Mouse (Mus musculus): ENCODE results near the gene Fbxo30. TPM values are rescaled to one million over a fixed set of nuclear protein-coding genes. Genes with fewer than 3 reads are reported as not detected.
A peak's percentile ranks its signal among the peaks of the same experiment; 100 is the strongest.
"Not testable (repeated sequence)": the region's sequence is repeated elsewhere in the genome, so short reads cannot be mapped to it uniquely, and the experiment has no call there.

Fbxo30 gene
- polyA plus RNA-seq, 1 experiment from 2014 or later, result 24.2 TPM

DNA sequence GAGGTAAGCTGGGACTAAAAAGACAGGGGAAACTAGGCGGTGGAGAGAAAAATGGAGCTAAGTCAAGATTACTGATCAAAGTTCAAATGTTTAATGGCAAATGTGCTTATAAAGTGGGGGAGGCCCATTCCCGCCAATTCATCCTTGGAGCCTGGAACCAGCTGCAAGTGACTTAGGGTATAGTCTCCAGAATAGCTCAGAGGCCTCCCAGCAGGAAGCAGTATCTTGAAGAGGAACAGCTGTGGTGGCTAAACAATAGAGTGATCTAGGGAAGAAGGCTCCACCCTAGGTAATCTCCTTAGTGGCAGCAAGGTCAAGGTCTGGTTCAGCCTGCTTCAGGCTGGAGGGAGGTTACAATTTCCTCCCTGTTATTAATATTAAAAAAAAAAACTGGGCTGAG lies 17.3 kb upstream of the Fbxo30 start:
- H3K9ac ChIP-seq (ENCODE audit: low read depth, low read length); H3K4me2 ChIP-seq (ENCODE audit: low read depth, low read length); H3K4me3 ChIP-seq (ENCODE audit: low read depth, low read length); H3K36me3 ChIP-seq (ENCODE audit: control insufficient read depth, insufficient read depth, low read length); H3K27ac ChIP-seq (replicated peaks; ENCODE audit: low read depth, low read length); H3K27me3 ChIP-seq (replicated peaks; ENCODE audit: control insufficient read depth, insufficient read depth, low read length); DNase-seq (ENCODE audit: low spot score); ATAC-seq (ENCODE audit: low read depth); H3K9me3 ChIP-seq (ENCODE audit: control insufficient read depth, low read length); H3K4me1 ChIP-seq (ENCODE audit: control insufficient read depth, insufficient read depth, low read length): not testable (repeated sequence)
- WGBS, result 89% methylated on average over 2 of the region's 2 CpGs

DNA sequence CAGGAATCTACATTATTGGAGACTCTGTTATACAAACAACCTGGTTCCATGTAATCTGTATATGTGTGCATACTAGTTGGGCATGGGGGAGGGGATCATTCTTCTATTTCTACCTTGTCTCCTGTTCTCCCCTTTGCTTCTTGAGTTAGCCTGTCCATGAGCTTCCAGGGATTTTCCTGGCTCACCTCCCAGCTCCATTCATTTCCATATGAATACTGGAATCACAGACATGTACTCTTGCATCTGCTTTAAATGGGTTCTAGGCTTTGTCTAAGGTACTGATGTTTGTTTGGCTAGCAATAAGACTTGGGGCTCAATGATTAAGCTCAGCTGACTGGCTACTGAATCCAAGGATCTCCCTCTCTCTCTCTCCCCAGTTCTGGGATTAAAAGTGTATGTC lies 12.0 kb upstream of the Fbxo30 start:
- Histone ChIP-seq H3K36me3 (ENCODE audit: control insufficient read depth, insufficient read depth, low read length) (no peaks in the 10 kb centered on the region), H3K4me2 (ENCODE audit: low read depth, low read length) (no peak overlapping the region), H3K27ac (replicated peaks; ENCODE audit: low read depth, low read length) (no peak overlapping the region), H3K9ac (ENCODE audit: low read depth, low read length) (no peak overlapping the region), H3K27me3 (replicated peaks; ENCODE audit: control insufficient read depth, insufficient read depth, low read length) (no peaks in the 10 kb centered on the region), H3K4me1 (ENCODE audit: control insufficient read depth, insufficient read depth, low read length) (no peaks in the 10 kb centered on the region), H3K4me3 (ENCODE audit: low read depth, low read length) (no peak overlapping the region), H3K9me3 (ENCODE audit: control insufficient read depth, low read length) (no peaks in the 10 kb centered on the region)
- no peak for DNase-seq (ENCODE audit: low spot score)
- ATAC-seq (ENCODE audit: low read depth), result no peak

DNA sequence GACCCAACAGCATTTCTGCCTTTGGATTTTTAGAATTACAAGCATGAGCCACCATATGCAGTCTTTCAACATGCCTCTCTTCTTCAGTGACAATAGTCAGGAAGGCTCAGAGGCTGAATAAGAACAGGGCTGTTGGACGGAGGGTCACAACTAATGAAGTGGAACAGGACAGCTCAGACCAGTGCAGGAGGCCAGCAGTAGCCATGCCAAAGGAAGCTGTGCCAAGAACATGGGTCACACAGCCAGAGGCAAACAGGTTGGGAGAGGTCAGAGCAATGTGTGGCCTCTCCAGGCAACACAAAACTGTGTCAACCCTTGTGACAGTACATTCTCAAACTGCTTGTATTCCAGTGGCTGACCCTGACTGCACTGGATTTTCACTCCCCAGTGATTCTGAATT lies 6.7 kb upstream of the Fbxo30 start:
- ATAC-seq (ENCODE audit: low read depth) (no peak), DNase-seq (ENCODE audit: low spot score) (no peak)
- Histone ChIP-seq H3K9me3 (ENCODE audit: control insufficient read depth, low read length) (no peaks in the 10 kb centered on the region), H3K4me2 (ENCODE audit: low read depth, low read length) (no peak overlapping the region), H3K27ac (replicated peaks; ENCODE audit: low read depth, low read length) (no peak overlapping the region), H3K27me3 (replicated peaks; ENCODE audit: control insufficient read depth, insufficient read depth, low read length) (no peaks in the 10 kb centered on the region), H3K36me3 (ENCODE audit: control insufficient read depth, insufficient read depth, low read length) (no peaks in the 10 kb centered on the region), H3K9ac (ENCODE audit: low read depth, low read length) (no peak overlapping the region), H3K4me3 (ENCODE audit: low read depth, low read length) (no peak overlapping the region), H3K4me1 (ENCODE audit: control insufficient read depth, insufficient read depth, low read length) (no peaks in the 10 kb centered on the region)
- 67% methylated on average over 1 of the region's 1 CpGs for WGBS

DNA sequence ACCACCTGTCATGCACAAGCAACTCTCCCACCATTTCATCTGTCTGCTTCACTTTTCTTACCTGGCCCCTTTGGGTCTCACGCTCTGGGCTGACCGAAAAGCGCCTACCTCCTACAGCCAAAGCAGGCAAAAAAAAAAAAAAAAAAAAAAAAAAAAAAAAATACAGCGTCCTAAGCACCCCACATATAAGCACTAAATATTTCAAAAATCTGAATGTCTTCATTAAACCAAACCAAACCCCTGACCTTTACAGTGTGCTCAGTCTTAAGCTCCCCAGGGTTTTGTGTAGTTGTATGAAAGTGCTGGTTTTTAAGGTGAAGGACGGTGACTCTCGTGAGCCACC lies 924 bp upstream of the Fbxo30 start:
- WGBS, result 3% methylated on average over 6 of the region's 6 CpGs

DNA sequence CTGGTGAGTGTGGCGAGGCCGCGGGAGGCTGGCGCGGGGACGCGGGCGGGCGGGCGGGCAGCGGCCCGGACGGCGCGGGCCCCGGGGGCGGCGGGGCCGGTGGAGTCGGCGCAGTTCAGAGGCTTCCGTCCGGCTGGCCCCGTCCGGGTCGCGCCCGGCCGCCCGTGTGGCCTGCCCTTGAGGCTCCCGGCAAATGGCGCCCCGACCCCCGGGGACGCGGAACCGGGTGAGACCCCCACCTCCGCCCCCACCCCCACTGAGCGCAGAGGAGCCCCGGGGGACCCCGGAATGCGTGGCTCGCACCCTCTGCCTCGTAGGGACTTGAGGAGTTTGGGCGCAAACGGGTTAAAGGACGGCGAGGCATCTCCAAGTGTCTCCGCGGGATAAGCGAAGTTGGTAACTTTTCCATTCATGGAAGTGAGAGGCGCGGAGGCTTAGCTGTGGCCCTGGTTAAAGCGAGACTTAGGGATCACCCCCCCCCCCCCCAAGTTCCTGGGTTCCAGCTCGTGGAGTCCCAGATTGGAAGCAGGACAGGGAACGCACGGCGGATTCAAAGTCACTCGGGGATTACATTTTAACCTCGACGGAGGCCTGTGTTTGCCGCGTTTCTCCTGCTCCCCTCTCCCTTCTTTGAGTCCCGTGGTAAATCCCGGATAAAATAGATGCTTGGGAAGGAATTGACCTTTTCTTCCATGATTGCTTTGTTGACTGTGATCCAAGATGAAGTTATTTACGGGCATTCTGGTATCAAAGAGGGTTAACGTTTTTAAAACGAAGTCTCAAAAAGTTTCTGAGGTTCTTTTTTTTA lies 572 bp downstream of the Fbxo30 start:
- no peaks in the 10 kb centered on the region for H3K9me3 ChIP-seq (ENCODE audit: control insufficient read depth, low read length)
- DNase-seq (ENCODE audit: low spot score) (peak; percentile 76), ATAC-seq (ENCODE audit: low read depth) (peak; percentile 60)
- H3K4me3 ChIP-seq (ENCODE audit: low read depth, low read length), result peak overlapping the region; percentile 77
- no peaks in the 10 kb centered on the region for H3K27me3 ChIP-seq (replicated peaks; ENCODE audit: control insufficient read depth, insufficient read depth, low read length)
- peak overlapping the region; percentile 96 for H3K9ac ChIP-seq (ENCODE audit: low read depth, low read length)
- H3K4me2 ChIP-seq (ENCODE audit: low read depth, low read length), result peak overlapping the region; percentile 90
- H3K36me3 ChIP-seq (ENCODE audit: control insufficient read depth, insufficient read depth, low read length), result no peaks in the 10 kb centered on the region
- H3K27ac ChIP-seq (replicated peaks; ENCODE audit: low read depth, low read length), result peak overlapping the region; percentile 95
- WGBS, result 0% methylated on average over 29 of the region's 68 CpGs
- 0 out of 2 replicates have a peak, but pooled peaks cover 3% of the 10 kb centered on the region for H3K4me1 ChIP-seq (ENCODE audit: control insufficient read depth, insufficient read depth, low read length)

More for the DNA sequence above, 924 bp upstream of the Fbxo30 start:
- peak overlapping the region; percentile 90 for H3K4me2 ChIP-seq (ENCODE audit: low read depth, low read length)
- DNase-seq (ENCODE audit: low spot score) (no peak), ATAC-seq (ENCODE audit: low read depth) (no peak; the same call in 1 of the 2 replicates)
- H3K36me3 ChIP-seq (ENCODE audit: control insufficient read depth, insufficient read depth, low read length), result no peaks in the 10 kb centered on the region
- peak overlapping the region; percentile 96 for H3K9ac ChIP-seq (ENCODE audit: low read depth, low read length)
- H3K27ac ChIP-seq (replicated peaks; ENCODE audit: low read depth, low read length), result peak overlapping the region; percentile 95
- peak overlapping the region; percentile 77 for H3K4me3 ChIP-seq (ENCODE audit: low read depth, low read length)
- H3K4me1 ChIP-seq (ENCODE audit: control insufficient read depth, insufficient read depth, low read length), result 0 out of 2 replicates have a peak, but pooled peaks cover 3% of the 10 kb centered on the region
- no peaks in the 10 kb centered on the region for H3K27me3 ChIP-seq (replicated peaks; ENCODE audit: control insufficient read depth, insufficient read depth, low read length)
- H3K9me3 ChIP-seq (ENCODE audit: control insufficient read depth, low read length), result no peaks in the 10 kb centered on the region

DNA sequence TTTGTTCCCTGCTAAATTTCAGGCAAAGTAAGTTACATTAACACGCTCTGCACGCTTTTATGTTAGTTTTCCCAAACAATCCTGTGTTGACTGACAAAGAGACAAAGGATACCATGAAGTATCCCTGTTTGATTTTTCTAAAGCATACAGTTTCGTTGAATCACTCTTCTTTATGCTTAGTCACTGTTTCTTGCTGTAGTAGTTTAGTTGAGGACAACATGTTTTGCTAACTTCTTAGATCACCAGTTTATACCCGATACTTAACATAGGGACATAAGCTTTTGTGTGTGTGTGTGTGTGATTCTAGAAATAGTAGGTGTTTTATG lies 1.1 kb downstream of the Fbxo30 start:
- DNase-seq (ENCODE audit: low spot score) (peak; percentile 47), ATAC-seq (ENCODE audit: low read depth) (no peak)
- peak overlapping the region; percentile 77 for H3K4me3 ChIP-seq (ENCODE audit: low read depth, low read length)
- no peaks in the 10 kb centered on the region for H3K36me3 ChIP-seq (ENCODE audit: control insufficient read depth, insufficient read depth, low read length)
- H3K9ac ChIP-seq (ENCODE audit: low read depth, low read length), result peak overlapping the region; percentile 96
- 2% methylated on average over 4 of the region's 4 CpGs for WGBS
- H3K4me2 ChIP-seq (ENCODE audit: low read depth, low read length), result peak overlapping the region; percentile 90
- peak overlapping the region; percentile 95 for H3K27ac ChIP-seq (replicated peaks; ENCODE audit: low read depth, low read length)
- H3K4me1 ChIP-seq (ENCODE audit: control insufficient read depth, insufficient read depth, low read length), result 0 out of 2 replicates have a peak, but pooled peaks cover 3% of the 10 kb centered on the region
- no peaks in the 10 kb centered on the region for H3K9me3 ChIP-seq (ENCODE audit: control insufficient read depth, low read length)
- H3K27me3 ChIP-seq (replicated peaks; ENCODE audit: control insufficient read depth, insufficient read depth, low read length), result no peaks in the 10 kb centered on the region

DNA sequence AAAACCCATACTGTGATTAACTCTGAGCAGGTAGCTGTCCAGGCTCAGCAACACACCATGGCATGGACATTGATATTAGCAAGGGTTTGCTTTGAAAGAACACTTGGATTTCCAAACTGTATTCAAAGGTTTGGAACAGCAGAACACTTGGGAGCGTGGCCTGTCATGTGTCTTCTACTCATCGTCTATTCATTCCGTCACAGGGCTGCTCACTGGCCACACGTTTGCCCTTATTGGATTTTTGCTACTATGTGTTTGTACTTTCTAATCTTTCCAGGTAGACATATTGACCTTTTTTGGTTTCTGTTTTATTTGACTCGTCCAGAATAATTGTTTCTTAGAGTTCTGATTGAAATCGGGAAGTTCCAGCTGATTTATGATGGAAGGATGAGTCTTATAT lies 17.3 kb downstream of the Fbxo30 start:
- 91% methylated on average over 6 of the region's 6 CpGs for WGBS
- no peaks in the 10 kb centered on the region for H3K9me3 ChIP-seq (ENCODE audit: control insufficient read depth, low read length)
- no peak overlapping the region for H3K4me2 ChIP-seq (ENCODE audit: low read depth, low read length)
- no peak overlapping the region for H3K27ac ChIP-seq (replicated peaks; ENCODE audit: low read depth, low read length)
- H3K9ac ChIP-seq (ENCODE audit: low read depth, low read length), result no peak overlapping the region
- no peaks in the 10 kb centered on the region for H3K27me3 ChIP-seq (replicated peaks; ENCODE audit: control insufficient read depth, insufficient read depth, low read length)
- ATAC-seq (ENCODE audit: low read depth) (no peak), DNase-seq (ENCODE audit: low spot score) (no peak)
- peaks cover 17% of the 10 kb centered on the region; the same call in 1 of the 2 replicates for H3K36me3 ChIP-seq (ENCODE audit: control insufficient read depth, insufficient read depth, low read length)
- H3K4me1 ChIP-seq (ENCODE audit: control insufficient read depth, insufficient read depth, low read length), result no peaks in the 10 kb centered on the region
- H3K4me3 ChIP-seq (ENCODE audit: low read depth, low read length), result no peak overlapping the region

DNA sequence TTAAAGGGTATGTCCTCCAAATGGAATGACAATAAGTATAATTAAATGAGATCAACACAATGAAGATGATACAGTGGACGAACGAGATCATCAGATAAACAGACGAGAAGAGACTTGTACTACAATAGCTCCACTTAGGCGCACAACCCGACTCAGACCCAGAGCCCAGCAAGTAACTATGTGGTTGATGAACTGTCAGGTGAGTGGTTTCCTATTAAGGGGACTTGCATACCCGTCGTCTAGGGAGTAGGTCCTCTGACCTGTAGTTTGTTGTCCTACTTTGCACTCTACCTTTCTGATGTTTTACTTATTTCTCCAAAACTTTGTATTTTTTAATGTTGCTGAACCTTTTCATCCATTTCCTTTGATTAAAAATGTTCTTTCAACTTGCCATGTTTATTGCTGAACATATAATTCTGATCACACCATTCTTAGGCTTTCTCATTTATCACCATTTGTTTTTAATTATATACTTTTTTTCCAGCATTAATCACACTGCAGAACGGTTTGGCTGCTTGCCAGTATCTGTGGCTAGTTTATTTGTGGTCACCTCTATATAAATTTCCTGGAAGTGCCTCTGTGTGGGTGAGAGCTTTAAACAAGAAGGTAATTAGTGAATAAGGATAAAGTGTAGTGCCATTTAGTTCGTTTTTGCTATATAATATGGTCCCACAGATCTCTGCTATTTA lies 24.4 kb downstream of the Fbxo30 start:
- Histone ChIP-seq H3K9me3 (ENCODE audit: control insufficient read depth, low read length) (no peaks in the 10 kb centered on the region), H3K27me3 (replicated peaks; ENCODE audit: control insufficient read depth, insufficient read depth, low read length) (no peaks in the 10 kb centered on the region), H3K4me1 (ENCODE audit: control insufficient read depth, insufficient read depth, low read length) (no peaks in the 10 kb centered on the region), H3K4me2 (ENCODE audit: low read depth, low read length) (no peak overlapping the region), H3K9ac (ENCODE audit: low read depth, low read length) (no peak overlapping the region), H3K27ac (replicated peaks; ENCODE audit: low read depth, low read length) (no peak overlapping the region), H3K4me3 (ENCODE audit: low read depth, low read length) (no peak overlapping the region), H3K36me3 (ENCODE audit: control insufficient read depth, insufficient read depth, low read length) (no peaks in the 10 kb centered on the region)
- ATAC-seq (ENCODE audit: low read depth), result peak; percentile 28; the same call in 1 of the 2 replicates
- DNase-seq (ENCODE audit: low spot score), result no peak
- WGBS, result 73% methylated on average over 9 of the region's 9 CpGs

DNA sequence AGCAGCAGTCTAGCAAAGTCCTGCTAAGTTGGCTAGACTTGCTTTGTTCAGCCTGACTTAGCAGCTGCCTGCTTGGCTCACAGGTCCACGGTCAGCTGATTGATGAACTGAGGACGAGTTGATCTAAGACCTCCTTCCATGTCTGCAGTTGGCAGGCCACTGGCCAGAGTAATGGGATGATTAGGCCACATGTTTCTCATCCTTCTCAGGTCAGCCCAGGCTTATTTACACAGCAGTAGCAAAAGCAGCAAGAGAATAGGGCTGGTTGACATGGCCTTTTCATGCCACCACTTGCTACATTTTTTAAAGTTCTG lies 24.9 kb downstream of the Fbxo30 start:
- H3K4me1 ChIP-seq (ENCODE audit: control insufficient read depth, insufficient read depth, low read length), result no peaks in the 10 kb centered on the region
- WGBS, result 44% methylated on average over 2 of the region's 2 CpGs
- H3K27me3 ChIP-seq (replicated peaks; ENCODE audit: control insufficient read depth, insufficient read depth, low read length), result no peaks in the 10 kb centered on the region
- H3K4me3 ChIP-seq (ENCODE audit: low read depth, low read length), result no peak overlapping the region
- H3K9ac ChIP-seq (ENCODE audit: low read depth, low read length), result no peak overlapping the region
- no peak overlapping the region for H3K4me2 ChIP-seq (ENCODE audit: low read depth, low read length)
- H3K27ac ChIP-seq (replicated peaks; ENCODE audit: low read depth, low read length), result no peak overlapping the region
- H3K9me3 ChIP-seq (ENCODE audit: control insufficient read depth, low read length), result no peaks in the 10 kb centered on the region
- no peaks in the 10 kb centered on the region for H3K36me3 ChIP-seq (ENCODE audit: control insufficient read depth, insufficient read depth, low read length)
- ATAC-seq (ENCODE audit: low read depth), result no peak
- DNase-seq (ENCODE audit: low spot score), result no peak

All from embryonic facial prominence, embryonic 14.5 days (tissue).